Mouse (Mus musculus): ENCODE data around the gene Chrnb2. TPM values are rescaled to one million over a fixed set of nuclear protein-coding genes. Genes with fewer than 3 reads are reported as not detected.
A peak's percentile ranks its signal among the peaks of the same experiment; 100 is the strongest.
"Not testable (repeated sequence)": the region's sequence is repeated elsewhere in the genome, so short reads cannot be mapped to it uniquely, and the experiment has no call there.

Gene Chrnb2
- total RNA-seq (2015) (0.22 and 0.71 TPM in 2 replicates), total RNA-seq (2017) (0.30 and 0.37 TPM in 2 replicates)

DNA sequence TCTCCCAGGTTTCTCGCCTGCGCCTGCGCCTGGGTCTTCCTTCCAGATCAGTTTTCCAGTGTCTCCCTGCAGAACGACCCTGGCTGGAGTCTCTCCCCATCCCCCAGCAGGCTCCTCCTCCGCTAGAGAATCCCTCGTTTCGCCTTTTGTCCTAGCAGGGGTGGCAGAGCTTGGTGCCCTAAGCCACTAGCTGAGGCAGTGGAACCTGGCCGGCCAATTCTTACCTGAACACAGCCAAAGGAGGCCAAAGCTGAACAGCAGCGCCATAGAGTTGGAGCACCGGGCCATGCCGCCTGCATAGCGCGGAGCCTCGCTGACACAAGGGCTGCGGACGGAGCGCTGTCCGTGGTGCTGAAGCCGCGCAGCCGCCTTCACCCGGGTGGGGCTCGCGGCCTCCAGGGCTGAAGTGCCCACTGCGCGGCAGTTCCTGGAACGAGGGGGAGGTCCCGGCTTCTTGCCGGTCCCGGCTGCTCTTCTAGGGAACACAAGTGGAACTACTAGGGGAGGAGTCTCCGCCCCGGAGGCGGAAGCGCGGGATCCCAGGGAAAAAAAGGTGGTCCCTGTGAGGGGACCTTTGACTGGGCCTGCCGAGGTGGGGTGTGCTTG, at the start of gene Chrnb2:
Chrnb2 (minus strand) TSS at position 514 of the 606 bp plus-strand sequence.
- peak; percentile 100 for ATAC-seq (replicated peaks; ENCODE audit: poor library complexity)

DNA sequence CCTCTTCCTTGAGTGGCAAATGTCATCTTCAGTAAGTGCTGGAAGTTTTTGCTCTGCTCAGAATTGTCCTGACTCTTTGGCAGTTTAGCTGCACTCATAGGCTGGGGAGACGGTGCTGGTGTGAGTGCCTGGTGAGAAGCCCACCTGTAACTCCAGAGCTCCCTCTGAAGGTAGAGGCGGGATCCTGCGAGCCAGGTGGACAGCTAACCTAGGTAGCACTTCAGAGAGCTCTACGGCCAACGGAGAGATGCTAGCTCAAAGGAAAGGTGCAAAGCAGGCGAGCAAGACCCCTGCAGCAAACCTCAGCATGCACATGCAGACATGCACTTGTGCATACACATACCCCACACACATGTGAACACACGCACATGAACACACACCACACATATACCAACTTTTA, 49.6 kb upstream of the Chrnb2 start:
- ATAC-seq (replicated peaks; ENCODE audit: poor library complexity): no peak

DNA sequence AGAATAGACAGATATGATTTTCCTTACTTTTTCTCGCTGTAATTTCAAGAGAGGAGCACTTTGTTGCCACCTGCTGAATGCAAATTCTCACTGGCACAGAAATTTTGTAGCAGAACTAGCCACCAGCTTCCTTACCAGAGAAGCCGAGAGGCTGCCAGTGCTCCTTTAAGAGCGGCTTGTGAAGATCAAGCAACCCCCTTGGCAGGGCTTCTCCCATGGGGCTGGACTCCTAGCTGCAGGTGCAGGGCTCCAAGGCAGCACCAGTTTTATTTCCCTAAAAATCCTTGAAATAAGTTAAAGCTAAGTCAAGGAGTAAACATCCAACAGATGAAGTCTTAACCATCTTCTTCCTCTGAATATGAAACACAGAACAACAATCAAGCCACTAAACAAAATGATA, 47.7 kb upstream of the Chrnb2 start:
- ATAC-seq (replicated peaks; ENCODE audit: poor library complexity): no peak

DNA sequence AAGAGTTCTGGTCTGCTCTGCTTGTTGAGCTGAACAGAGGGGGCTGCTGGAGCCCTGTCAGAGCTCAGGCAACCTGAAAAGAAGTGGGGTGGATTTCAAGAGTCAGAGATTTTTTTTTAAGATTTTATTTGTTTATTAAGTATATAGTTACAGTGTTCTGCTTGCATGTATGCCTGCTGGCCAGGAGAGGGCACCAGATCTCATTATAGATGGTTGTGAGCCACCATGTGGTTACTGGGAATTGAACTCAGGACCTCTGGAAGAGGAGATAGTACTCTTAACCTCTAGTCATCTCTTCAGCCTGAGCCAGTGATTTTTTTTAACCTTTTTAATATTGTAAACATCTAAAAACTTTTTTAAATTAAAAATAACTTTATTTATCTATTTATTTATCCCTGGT, 46.4 kb upstream of the Chrnb2 start:
- no peak for ATAC-seq (replicated peaks; ENCODE audit: poor library complexity)

DNA sequence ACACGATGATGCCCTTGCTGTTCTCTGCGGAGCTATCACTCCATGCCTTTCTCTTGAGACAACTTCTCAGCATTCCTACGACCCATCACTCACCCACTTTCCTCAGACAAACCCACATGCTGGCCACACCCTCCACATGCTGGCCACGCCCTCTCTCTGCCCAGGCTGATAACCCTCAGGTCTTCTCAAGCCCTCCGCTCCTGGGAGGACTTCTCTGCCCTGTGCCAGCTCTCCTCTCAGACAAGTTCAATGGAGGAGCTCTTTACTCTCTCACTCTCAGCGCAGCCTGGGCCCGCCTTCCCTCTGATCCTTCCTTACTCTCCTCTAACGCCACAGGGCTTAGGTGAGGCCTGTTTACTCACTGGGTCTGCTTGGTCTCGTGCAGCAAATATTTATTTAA, 44.2 kb upstream of the Chrnb2 start:
- ATAC-seq (replicated peaks; ENCODE audit: poor library complexity): peak; percentile 94

DNA sequence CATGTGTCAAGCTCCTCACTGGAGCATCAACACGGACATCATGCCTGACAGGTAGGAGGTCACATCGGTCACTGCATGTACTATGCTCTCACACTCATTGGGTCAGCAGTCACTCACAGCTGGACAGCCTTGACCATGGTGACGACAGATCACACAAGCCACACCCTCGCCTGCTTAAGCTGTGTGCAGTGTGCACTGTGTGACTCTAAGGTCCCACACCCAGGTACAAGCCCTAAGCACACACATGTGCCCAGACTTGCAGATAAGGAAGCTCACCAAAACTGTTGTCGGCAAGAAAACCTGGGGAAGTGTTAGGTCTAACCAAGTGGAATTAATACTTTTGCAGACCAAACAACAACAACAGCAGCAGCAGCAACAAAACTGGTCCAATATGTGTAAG, 43.4 kb upstream of the Chrnb2 start:
- ATAC-seq (replicated peaks; ENCODE audit: poor library complexity): no peak

DNA sequence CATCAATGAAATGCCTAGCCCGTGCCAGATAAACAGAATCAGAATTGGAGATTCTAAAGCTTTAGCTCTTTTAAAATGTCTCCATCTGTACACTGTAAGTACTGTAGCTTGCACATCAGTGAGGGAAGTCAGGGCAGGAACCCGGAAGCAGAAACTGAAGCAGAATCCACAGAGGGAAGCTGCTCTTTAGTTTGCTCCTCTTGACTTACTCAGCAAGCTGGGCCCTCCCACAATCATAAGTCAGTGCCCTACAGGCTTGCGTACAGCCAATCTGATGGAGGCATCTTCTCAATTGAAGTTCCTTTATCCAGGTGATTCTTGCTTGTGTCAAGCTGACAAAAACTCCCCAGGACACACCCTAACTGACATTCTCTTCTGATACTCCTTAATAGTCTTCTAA, 42.7 kb upstream of the Chrnb2 start:
- no peak for ATAC-seq (replicated peaks; ENCODE audit: poor library complexity)

DNA sequence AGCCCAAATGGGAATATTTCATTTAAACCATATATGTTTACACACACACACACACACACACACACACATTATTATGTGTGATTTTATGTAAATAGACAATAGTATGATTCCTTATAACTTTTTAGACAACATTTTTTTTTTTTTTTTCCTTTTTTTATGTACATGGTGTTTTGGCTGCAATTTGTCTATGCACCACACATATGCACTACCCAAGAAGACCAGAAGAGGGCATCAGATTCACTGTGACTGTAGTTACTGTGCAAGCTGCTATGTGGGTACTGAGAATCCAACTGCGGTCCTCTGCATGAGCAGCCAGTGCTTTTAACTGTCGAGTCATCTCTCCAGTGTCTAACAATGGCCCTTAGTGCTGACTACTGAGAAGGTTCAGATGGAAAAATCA, 42.3 kb upstream of the Chrnb2 start:
- 0 out of 2 replicates have a peak, but pooled peaks have one; percentile 50 for ATAC-seq (replicated peaks; ENCODE audit: poor library complexity)

DNA sequence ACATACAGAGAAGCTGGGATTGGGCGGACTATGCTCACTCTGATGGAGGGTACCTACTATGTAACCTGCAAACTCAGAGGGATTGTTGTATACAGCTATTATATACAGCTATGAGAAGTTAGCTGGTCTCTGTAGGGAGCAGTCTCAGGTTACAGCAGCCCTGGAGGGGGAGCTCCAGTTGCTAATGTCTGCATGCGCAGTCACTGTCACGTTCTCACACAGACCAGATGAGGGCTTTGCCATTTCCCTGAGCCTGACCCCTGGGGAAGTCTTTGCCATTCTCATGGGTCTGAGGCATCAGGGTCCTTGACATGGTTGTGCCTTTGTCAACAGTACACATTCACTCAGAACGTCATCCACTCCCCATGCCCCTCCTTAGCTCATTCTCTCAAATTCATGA, 40.7 kb upstream of the Chrnb2 start:
- ATAC-seq (replicated peaks; ENCODE audit: poor library complexity): no peak

DNA sequence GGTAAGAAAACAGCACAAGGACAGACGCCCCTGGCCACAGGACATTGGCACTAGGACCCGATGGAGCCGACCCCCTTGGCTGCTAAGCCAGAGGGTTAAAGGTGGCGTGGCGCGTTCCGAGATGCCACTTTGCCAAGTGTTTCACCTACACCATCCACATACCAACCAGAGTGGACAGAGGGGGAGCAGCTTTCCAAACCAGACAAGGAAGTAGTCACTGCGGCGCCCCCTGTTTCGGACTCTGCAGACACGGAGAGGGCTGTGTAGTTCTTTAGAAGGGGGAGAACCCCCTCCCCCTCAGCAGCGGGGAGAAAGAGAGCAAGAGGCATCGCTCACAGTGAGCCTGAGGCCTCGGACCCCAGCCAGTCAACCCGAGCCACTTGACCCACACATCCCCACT, 38.4 kb upstream of the Chrnb2 start:
- no peak for ATAC-seq (replicated peaks; ENCODE audit: poor library complexity)

DNA sequence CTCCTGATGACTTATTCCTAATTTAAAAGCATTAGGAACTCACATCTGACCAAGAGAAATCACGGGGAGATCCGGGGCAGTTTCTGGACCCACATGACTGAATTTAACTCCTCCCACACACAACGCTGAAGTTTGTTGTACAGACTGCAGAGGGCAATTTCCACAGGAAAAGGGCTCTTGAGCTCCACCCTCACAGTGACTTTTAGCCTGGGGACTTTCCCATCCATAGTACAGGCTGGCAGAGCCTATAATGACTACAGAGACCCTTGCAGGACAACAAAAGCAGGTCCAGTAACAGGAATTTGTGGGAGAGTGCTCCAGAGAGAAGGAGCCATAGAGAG, 37.0 kb upstream of the Chrnb2 start:
- peak; percentile 61 for ATAC-seq (replicated peaks; ENCODE audit: poor library complexity)

DNA sequence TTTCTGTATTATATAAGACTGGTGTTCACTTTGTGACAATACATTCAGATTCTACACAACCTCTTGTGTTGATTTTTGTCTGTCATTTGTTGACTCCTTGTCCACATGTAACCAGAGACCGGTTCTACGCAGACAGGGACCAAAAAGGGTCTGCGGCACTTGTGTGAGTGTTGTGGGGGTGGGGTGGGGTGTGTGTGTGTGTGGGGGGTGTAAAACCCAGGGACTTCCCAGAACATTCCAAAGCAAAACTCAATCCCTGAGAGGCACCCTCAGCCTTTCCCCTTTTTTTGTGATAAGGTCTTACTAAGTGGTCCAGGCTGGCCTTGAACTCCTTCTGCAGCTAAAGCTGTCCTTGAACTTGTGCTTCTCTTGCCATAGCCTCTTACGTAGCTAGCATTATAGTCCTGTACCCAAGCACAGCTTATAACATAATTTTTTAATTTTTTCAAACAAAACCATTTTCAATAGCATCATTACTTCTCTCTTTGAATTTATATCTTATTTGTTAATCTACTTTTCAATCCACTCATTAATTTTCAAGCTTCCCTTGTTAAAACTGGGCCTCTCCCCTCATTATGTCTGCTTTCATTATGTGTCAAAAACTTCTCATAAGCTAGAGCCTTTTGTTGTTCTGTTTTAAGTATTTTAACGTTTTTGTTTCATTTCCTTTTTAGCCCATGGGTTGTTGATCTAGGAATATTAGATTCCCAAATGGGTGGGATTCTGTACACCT, 36.5 kb upstream of the Chrnb2 start:
- ATAC-seq (replicated peaks; ENCODE audit: poor library complexity): no peak

DNA sequence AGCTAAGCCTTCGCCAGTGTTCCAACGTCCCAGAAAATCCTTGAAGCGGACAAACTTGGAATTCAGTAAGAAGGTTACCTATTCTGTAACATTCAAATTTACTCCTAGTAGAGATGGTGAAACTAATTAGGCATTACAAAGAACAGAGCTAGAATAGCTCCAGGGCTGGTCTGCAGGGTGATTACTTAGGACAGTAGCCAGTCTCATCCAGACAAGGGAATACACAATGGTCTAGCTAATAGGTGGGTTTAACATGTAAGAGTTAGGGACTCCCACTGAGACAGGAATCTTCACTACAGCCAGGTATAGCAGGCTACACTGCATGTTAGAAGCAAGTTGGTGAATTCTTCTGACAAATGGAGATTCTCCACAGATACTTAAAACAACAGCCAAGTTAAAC, 35.6 kb upstream of the Chrnb2 start:
- ATAC-seq (replicated peaks; ENCODE audit: poor library complexity): not testable (repeated sequence)

DNA sequence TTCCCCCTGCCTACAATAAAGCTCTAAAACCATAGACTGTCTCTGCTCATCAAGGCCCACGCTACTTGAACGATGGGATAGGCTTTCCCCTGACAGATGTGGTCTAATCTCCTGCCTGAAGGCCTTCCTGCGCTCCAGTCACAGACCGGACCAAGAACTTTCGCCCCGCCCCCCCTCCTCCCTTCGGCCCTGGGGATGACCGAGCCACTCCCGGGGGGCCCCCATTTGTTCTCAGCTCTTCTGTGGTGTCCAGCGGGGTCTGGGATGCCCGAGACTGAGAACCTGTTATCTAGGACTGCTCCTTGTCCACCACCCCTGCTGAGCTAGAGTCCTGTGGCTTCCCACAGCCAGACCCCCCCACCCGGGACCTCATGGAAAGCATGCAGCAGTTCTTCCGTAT, 35.0 kb upstream of the Chrnb2 start:
- ATAC-seq (replicated peaks; ENCODE audit: poor library complexity): no peak

DNA sequence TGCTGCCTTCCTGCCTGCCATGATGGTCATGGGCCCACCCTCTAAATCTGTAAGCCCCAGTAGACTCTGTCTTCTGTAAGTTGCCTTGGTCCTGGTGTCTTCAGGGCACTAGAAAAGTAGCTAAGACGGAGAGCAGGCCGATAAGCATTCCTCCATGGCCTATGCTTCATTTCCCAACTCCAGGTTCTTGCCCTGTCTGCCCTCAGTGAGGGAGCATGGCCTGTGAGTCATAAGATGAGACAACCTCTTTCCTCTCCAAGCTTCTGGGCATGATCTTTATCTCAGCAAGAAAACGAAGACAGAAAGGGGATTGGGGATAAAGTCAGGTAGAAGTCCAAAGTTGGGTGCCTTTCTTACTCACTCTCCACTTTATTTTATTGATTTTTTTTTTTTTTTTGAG, 34.1 kb upstream of the Chrnb2 start:
- no peak for ATAC-seq (replicated peaks; ENCODE audit: poor library complexity)

DNA sequence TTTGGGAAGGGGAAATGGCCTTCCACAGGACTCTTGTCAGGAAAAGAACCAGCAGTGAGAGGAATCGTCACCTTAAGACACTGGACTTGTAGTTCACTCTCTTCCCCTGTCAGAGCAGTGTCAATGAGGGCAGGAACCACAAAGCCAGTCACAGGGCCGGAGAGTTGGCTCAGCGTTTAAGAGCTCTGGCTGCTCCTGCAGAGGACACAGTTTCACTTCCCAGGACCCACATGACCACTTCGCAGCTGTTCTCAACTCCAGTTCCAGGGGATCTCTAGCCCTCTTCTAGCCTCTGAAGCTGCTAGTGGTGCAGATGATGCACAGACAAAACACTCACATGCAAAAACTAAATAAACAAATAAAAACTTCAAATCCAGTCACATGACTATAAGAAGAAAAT, 31.9 kb upstream of the Chrnb2 start:
- peak; percentile 90 for ATAC-seq (replicated peaks; ENCODE audit: poor library complexity)

DNA sequence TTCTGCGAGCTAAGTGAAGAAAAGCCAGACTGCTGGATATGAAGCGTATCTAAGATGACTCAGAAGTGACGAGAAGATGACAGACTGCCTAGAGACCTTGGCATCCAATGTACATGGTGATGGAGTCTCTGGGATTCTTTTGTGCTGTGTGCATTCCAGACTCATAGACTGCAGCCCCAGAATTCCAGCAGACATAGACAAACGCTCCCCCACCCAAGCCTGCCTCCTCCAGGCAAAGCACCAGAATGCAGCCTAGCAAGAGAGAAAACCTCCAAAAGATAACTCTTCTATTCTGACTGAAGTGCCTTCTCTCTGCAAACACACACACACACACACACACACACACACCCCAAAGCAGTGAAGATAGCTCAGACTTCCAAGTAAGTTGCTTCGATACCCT, 31.3 kb upstream of the Chrnb2 start:
- ATAC-seq (replicated peaks; ENCODE audit: poor library complexity): peak; percentile 29; the same call in 1 of the 2 replicates

DNA sequence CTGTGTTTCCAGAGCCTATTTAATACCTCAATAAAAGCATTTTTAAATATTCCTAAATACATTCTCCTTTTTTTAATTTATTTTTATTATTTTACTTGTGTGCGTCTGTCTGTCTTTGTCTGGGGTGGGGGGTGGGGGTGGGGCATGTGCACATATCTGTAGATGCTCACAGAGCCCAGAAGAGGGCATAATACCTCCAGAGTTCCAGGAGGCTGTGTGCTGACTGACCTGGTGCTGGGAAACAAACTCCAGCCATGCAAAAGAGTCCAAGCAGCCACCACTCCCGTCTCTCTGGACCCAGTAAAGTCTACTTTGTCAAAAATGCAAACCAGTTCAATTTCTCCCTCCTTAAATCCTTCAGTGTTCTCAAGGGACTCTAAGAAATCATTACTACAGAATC, 30.2 kb upstream of the Chrnb2 start:
- ATAC-seq (replicated peaks; ENCODE audit: poor library complexity): no peak

DNA sequence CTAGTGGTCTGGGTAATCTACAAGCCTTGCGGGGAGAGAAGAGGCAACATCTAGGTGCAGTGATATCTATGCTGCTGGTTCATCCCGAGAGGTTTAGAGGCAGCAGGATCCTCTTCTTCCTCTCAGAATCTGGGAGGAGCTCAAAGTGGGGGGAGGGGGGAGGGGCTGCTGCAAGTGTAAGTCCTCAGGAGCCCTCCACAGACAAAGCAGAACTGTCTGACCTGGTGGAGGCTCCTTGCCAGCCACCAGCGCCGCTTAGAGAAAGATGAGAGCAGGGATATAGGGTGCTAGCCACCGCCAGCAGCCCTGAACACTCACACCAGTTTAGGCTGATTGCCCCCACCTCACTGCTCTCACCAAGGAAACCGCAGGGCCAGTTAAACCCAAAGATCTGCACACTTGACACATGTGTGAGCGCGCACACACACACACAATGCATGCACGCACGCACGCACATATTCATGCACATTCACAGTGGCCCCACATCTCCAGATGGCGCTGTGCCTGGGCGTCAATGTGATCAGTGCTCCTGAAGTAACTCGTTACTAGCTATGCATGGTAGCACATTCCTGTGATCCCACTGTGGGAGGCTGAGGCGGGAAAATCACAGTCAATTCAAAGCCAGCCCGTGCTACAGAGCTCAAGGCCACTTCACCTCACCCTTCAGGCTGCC, 24.4 kb upstream of the Chrnb2 start:
- no peak for ATAC-seq (replicated peaks; ENCODE audit: poor library complexity)

DNA sequence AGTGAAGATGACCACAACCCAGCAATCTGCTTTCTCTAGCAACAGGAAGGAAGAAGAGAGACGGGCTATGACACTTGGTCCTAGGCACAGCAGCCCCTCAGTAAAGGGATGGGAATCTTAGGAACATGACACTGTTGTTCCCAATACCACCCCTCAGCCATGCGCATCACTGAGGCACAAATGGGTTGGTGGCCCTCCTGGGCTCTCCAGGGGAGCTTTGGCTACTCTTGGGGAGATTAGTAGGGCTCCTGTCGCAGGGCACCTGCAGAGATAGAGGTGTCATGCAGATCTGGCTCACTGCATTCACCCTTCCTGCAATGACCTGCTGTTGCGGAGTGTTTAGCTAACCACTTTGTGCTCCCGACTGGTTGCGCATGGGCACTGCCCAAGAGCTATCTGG, 21.8 kb upstream of the Chrnb2 start:
- ATAC-seq (replicated peaks; ENCODE audit: poor library complexity): no peak

DNA sequence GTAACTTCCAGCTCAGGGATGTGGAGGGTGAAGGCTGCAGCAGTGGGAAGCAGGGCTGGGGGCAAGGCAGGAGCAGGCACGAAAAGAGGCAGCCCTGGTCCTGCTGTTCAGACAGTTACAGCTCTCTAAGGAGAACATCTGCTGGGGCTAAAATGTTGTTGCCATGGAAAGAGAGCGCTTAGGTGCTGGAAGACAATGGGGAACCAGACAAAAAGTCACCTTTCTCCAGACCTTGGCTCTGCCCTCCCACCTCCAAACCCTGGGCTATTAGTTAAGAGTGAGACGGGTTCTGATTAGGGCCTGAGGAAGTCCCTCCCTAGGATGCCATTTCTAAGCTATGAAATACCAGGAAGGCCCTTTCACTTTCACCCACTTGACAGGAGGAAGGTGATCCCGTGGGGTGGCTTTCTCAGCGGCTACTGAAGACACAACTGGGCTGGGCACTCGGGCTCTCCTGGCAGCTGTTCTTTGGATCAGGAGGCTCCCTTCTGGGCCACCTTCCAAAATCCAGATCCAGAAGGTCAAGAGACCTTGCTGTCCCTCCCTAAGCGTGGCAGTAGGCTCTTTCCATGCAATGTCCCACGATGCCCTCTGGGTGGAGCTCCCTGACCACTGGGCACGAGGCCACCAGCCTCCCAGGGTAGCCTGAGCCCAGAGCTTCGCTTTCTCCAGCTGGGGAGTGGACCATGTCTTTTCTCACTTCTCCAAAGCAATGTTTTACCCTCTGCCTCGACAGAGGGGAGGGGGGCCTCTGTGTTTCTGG, 20.7 kb upstream of the Chrnb2 start:
- peak; percentile 95 for ATAC-seq (replicated peaks; ENCODE audit: poor library complexity)

DNA sequence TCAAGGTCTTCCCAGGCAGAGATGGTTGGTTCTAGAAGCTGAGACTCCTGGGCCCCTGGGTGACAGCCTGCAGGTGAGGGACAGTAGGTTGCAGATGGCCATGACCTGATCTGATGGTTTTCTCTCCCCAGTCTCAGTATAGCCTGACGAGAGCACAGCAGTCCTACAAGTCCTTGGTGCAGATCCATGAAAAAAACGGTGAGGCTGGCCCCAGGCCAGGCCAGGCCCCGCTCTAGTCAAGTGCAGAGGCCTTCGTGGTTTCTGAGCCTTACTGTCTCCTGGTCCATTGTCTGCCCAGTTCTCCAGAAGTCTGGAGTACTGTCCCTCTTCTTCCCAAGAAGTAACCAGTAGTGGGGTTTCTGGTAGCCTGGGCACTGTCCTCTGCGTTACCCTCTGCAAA, 17.2 kb upstream of the Chrnb2 start:
- ATAC-seq (replicated peaks; ENCODE audit: poor library complexity): no peak

Data from megakaryocyte progenitor cell, adult 5-6 weeks (primary cell).